Mouse (Mus musculus) left cerebral cortex, adult 9 months (tissue): Measurements from ENCODE around the gene Ptma.

Experiments used
- DNase-seq, 2 experiments: peaks; one replicate each; pipeline ENCODE4 v3.0.0; 2022; ENCODE audit warnings: low spot score in 2 of 2

The Ptma gene

DNA sequence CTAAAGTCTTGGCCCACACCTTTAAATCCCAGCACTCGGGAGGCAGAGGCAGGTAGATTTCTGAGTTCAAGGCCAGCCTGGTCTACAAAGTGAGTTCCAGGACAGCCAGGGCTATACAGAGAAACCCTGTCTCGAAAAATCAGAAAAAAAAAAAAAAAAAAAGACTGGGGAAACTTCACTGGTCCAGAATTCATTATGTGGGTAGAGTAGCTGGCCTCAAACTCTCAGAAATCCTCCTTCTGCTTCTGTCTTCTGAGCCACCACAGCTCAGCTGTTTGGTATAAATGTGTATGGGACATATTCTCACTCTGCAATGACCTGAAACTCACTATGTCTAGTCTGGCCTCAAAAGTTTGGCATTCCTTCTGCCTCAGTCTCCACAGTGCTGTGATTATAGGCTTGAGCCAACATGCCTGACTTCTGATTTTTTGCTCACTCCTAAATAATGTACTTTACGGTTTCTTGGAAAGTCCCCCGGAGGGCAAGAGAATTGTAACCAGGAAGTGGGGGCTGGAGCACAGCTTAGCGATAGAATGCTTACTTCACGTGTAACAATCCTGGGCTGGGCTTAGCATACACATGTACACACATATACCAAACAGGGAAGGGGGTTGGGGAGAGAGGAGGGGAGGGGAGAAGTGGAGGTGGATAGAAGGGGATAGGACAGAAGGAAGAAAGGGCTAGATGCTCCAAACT lies 10.7 kb upstream of the Ptma start:
- no peak for DNase-seq

DNA sequence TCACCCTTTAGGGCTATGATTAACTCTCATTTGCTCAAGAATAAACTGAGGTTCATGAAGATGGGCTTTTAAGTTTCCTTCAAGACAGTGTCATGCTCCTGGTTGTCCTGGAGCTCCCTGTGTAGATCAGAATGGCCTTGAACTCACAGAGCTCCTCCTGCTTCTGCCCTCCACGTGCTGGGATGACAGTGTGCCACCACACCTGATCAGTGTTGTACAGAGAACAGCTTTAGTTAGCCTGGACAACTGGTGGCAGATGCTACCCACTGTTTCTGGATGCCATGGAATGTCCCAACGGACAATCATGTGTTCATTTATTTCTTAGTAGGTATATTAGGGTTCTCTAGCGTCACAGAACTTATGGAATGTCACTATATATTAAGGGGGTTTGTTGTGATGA lies 9.4 kb upstream of the Ptma start:
- DNase-seq: no peak

DNA sequence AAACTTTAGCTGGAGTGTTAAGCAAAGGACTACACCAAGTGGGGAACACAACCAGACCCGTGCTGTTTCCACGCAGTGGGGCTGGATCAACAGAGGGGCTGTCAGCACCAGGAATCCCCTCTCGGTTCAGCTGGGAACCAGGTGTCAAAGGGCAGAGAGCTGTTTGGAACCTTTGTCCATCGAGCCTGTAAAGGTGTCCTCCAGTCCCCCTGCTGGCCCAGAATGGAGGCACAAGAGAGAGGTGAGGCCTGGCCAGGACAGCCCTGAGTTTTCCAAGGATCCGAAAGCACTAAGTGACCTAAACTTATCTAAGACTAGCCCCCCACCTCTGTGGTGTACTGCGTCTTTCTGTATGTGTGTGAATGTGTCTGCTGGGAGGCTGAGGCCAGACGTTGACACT lies 6.2 kb upstream of the Ptma start:
- DNase-seq: no peak

DNA sequence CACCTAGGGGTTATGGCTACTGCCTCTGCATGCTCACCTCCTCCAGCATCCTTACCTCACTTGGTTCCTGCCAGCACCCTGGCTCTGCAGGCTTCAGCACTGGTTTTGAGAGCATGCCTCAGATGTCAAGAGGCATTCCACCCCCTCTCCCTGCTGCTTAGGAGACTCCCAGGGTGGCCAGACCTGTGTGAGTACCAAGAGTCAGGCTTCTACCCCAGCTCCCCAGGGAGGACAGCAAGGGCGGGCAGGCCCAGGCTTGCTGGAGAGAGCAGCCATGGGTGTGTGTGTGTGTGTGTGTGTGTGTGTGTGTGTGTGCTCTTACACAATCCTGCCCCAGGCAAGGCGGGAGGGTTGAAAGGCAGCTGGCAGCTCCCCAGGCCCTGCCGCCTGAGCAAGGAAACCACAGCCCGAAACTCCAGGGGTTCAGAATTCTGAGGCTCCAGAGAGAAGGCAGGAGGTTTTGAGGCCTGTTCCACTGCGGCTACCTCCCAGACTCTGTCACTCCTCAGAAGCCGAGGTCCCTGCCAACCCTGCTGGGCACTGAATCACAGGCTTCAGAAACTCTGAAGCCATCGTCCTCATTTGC lies 4.1 kb upstream of the Ptma start:
- DNase-seq: peak in 1 of 2 experiments; percentile 46

DNA sequence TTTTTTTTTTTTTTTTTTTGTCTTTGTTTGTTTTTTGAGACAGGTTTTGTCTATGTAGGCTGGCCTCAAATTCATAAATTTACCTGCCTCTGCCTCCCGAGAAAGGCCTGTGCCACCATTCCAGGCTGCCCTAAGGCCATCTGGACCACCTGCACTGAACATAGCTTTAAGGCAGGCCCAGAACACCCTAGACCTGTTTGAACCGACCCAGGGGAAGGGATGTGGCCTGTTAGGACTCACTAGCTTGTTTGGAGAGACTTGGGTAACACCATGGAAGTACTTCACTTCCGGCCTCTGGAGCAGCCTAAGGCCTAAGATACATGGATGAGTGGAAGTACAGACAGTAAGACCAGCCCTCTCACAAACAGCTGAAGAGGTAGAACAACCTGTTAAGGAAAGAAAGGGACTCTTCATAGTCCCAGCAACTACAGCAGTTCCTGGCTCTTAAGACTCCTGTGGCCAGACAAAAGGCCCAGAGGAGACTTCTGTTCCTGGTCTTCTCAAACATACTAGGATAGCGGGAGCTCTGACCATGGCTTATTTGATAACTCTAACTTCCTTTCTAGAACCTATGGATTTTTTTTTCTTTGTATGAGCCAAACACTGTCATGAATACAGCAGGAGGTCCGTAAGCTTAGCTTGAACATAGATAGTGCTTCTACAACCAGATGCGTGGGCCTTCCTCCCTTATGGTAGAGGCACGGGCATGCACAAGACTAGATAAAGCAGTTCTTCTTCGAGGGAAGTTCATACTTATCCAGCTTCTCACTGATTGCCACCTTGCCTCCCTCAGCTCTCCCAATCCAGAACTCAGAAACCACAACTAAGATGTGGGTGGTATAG lies 2.5 kb upstream of the Ptma start:
- peak in 1 of 2 experiments; percentile 44 for DNase-seq

DNA sequence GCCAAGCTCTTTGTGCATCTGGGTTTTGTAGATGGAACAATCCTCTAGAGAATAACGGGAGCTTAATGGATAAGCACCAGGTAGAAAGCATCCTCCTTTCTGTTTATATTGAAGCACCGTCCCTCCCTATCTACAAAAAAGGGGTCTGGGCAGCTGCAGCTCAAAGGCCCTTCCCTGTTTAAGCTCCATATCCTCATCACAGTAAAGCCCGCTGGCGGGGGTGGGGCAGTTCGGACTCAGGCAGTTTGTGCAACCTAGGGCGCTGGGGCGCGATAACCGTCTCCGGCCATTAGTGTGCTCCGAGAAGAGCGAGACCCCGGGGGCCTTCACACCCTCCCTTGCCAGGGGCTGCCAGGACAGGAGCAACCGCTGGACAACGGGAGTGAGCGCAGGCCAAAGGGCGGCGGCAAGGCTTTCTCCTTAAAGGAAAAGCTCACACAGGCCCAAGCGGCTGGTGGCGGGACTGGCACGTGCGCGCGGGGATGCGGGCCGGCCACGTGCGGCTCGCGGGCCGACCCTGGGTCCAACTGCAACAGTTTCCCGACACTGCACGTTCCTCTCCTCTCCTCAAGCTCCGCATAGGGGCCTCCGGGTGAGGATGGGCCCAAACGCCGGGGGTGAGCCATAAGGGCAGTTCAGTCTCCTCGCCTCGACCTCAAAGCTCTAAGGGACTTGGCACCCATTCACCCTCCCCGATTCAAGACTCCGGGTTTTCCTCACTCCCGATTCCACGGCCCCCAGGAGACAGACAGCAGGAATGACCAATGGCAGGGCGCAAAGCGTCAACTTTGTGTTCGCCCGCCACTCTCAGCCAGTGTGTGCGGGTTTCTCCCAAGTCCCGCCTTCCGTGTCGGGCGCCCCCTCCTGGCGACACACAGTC lies 1.7 kb upstream of the Ptma start:
- peak; percentile 98 to 100 for DNase-seq

DNA sequence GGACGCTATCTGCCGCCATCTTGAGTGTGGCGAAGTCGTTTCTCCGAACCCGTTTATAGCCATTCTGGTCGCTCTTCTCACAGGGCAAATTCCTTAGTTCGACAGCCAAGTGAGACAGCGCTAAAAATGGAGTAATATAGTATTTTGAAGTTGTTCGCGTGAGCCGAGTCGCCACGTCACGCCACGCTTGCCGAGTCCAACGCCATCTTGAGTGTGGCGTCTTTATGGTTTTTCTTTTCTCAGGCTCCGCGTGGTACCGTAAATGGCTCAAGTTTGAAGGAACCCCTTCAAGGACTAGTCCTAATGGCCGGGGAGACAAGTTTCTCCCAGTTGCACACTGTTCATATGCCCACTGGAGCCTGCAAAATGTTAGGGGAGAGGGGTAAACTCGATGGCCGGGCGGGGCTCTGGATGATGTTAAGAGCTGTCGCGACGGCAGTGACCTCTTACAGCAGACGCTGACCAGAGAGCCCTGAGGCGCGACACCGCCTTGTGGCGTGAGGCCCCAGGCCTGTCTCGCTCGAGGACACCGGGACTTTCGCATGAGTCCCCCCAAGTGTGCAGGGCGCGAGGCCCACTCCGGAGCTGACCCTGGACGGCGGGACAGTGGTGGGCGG lies 919 bp upstream of the Ptma start:
- no peak for DNase-seq

DNA sequence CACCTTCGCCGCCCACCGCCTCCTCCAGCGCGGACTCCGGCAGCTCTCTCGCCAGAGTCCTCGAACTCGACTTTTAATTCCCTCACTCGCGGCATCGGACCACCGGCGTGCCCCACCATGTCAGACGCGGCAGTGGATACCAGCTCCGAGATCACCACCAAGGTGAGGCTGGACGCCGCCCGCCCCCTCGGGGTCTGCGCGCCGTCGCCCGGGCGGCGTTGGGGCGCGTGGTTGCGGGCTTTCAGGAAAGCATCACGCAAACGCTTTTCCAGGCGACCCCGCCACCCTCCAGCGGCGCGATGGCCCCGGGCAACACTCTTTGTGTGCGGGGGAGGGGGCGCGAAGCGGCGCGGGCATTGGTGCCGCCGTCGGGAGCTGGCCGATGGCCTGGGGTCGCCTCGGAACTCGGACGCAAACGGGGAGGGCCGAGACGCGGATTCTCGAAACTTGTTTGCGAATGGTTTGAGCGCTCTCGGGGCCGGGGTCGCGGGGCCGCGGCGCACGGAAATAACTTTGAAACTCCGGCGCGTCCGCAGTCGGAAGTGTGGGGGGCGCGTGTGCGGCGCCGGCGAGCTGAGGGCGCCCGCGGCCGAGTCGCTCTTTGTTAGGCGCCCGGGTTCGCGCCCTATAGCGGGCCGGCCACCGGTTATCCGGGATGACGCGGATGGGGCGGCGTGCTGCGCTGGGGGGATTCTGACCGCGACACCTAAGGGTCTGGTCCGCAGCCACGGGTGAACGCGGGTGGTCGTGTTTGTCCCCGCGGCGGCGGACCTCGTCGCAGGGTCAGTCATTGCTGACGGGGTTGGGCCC lies 468 bp downstream of the Ptma start:
- DNase-seq: no peak

DNA sequence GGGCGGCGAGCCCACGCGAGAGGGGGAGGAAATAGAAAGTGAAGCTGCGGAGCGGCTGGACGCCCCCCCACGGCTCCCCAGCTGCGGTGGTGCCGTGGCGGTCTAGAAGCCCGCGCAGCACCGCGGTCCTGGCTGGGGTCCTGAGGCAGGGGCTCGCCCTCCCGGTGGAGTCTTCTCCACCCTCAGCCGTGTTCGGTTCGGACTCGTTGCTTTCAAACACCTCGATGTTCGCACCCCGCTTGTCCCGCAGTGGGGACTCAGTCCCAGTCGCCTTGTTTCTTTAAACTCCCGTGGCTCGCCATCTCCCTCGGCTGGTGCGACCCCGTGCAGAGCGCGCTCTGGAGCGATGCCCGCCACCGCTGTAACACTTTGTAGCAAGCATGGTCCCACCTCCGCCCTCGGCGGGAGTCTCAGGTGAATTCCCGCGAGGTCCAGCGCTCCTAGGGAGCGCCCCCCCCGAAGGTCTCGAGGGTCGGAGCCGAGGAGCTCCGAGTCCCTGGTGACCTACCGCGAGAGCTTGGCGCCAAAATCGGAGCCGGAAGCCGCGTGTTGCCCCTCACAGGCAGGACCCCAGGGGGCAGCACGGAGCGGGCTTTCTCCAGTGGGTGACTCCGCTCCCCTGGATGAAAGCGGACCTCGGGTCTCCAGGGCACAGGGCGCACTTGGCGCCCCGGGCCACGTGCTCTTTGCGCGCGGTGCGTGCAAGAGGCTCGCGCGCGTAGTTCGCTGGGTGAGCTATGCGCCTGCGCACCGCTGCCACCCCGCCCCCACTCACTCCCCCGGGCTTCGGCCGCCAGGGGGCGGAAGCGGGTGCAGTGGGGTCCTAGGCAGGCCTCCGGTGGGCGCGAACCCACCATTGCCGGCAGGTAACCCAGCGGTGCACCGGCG lies 1.3 kb downstream of the Ptma start:
- peak in 1 of 2 experiments; percentile 95 for DNase-seq

DNA sequence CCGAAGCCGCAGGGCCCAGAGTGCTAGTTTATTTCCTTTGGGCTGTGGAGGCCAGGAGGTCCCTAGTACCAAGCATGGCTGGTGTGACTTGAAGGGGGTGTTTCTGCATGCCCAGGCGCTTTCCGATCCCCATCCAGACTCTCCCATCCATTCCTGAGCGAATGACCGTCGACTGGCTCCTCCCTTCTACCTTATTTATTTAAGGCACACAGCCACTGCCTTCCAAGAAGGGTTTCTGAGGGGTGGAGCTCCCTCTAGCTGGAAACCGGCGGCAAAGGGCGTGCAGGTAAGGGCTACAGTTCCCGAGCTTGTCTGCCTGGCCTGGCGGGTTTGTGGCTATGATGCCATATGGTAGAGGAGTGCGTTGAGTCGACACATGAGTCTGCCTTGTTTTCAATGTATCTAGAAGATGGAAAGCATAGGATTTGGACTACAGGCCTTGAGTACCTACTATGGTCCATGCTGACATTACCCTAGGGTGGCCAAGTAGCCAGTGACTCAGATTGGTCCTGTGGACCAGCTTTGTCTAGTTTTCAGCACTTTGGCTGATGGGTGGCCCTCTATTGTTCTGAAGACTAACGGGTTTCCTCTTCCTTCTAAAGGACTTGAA lies 2.1 kb downstream of the Ptma start:
- DNase-seq: peak in 1 of 2 experiments; percentile 65

DNA sequence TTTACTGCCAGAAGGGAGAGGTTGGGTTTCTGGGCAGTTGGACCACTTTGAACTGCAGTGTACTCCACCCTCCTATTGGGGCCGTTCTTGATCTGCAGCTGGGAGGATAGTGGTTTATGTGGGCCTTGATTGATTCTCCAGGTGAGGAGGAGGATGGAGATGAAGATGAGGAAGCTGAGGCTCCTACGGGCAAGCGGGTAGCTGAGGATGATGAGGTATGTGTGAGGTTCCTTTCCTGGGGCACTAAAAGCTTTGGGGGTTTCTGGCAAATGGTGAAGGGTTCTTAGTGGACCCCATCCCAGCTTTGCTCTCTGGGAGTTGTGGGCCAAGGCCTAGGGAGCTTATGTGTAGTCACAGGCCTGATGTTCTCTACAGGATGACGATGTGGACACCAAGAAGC lies 3.1 kb downstream of the Ptma start:
- no peak for DNase-seq

DNA sequence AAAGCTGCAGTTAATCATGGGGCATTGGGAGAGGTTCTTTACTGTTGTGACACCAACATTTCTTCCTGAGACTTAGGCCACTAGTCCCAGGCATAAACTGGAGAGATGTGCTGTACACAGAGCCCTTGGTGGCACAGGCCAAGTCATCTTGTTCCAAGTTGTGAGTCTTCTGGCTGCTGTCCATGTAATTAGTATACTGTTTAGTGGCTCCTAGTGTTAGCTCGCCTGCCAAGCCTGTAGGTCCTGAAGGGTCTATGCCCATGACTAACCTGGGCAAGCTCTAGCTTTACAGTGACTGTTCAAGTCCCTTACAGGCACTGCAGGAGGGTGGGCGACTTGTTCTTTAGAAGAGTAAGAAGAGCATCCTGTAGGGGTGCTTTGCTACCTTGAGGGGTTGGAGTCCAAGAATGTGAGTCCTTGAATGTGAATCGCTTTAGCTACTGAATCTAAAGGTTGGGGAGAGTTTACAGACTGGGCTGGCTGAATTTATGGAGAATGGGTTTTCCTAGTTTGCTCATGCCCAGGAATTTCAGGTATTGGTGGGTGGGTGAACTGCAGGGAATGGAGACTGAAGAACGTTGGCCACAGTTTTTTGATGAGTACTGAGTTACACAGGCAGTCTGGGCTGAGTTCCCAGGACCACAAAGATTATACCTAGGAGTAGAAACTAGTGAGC lies 4.5 kb downstream of the Ptma start:
- DNase-seq: no peak

DNA sequence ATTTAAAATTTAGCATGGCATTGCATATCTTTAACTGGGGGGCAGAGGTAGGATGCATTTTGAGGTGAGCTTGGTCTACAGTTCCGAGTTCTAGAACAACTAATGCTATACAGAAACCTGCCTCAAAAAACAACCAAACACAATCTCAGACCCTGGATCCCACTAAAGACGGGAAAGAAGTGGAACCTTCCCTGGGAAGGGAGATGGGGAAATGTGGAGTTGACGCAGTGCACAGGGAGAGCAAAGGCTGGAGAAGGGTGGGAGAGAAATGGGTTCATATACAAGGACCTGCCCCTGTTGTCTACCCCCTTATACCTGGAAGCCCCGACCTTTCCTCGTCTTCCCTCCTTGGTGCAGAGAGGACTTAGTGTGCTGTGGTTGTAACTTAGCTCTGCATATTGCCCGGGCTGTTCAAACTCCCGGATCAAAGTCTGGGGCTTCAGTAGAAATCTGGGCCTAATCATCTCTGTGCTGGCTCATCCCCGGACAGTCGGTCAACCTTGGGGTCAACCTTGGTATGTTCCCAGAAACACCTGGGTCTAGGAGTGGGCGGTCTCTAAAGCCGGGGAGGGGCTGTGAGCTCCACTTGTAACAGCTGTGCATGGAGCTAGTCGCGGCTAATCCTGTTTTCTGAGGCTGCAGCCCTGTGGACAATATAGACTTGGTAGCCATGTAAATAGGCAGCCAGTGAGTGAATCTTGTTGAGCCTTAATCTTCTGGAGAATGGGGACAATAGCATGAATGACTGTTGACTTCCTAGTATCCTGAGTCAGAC lies 5.2 kb downstream of the Ptma start:
- DNase-seq: no peak

DNA sequence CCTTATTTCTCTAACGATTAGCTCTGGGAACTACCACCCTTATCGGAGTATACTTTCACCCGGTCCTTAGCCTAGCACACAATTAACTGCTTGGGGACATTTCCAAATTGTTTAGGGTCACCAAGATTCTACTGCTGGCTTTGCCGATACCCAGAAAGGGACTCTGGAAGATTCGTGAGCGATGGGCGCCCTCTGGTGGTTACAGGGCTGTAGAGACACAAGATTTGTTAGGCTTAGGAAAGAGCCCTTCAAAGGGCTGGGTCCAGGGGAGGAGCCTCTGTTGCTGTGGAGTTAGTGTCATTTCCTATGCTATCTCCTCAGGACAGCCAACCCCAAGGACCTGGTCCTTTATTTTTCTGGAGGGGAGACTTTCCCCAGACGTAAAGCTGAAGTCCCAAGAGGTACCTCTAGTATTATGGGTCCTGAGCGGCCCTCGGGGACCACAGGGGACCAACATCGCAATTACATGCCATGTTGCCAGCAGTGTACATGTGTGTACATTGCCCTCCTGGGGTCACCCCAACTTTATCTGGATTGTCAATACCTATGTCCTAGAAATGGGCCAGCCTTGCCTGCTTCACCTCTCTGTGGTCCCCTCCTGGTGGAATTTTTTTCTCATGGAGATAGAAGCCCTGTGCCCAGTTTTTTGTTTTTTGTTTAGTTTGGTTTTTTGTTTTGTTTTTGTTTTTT lies 6.0 kb downstream of the Ptma start:
- peak in 1 of 2 experiments; percentile 97 for DNase-seq

DNA sequence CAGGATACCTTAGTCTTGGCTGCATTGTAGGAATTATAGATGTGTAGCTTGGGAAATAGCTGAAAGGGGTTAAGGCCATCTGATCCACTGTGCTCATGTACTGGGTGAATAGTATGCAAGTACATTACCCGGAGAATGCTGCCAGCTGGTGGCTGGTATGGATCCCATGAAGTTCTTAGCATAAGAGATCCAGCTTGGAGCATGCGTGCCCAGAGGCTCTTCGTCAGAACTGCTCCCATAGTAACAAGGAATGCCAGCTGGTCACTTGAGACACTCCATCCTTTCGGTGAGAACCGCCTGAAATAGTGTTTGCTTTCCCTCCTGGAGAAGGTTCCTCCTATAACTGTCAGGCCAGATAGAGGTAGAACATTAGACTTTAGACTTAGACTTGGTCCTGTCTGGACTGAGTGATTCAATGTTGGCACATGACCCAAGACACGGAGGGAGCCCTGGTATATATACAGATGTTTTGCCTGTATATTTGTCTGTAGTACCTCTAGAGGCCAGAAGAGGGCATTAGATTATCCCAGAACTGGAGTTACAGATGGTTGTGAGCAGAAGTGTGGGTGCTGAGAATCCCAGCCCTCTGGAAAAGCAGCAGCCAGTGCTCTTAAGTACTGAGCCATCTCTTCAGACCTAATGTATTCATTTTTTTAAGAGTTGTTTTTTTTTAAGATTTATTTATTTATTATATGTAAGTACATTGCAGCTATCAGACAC lies 7.0 kb downstream of the Ptma start:
- DNase-seq: peak in 1 of 2 experiments; percentile 60

DNA sequence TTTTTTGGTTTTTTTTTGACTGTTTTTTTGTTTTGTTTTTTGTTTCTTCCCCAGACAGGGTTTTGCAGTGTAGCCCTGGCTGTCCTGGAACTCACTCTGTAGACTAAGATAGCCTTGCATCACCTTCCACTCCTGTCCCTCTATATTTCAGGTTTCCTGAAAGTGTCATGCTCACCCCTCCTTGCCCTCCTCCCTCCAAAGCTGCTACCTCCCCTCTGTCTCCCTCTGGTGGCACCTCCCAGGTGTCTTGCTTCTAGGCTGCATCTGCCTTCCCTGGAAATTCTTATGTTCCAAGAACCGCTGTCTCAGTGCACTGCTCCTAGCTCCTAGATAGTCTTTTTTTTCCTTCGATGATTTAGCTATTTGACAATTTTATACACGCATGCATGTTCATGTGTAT lies 11.9 kb downstream of the Ptma start:
- no peak for DNase-seq
